Mouse (Mus musculus) erythroblast, embryonic 14.5 days (primary cell): ENCODE results near the gene Ralgapb. TPM values are rescaled to one million over a fixed set of nuclear protein-coding genes. Genes with fewer than 3 reads are reported as not detected.

ENCODE experiments used
- H3K27me3 ChIP-seq: 2 replicates; pipeline ENCODE4 v1.6.1; 2012; ENCODE audit warnings: inconsistent platforms; ENCODE audit not compliant: control insufficient read depth
- H3K36me3 ChIP-seq: 2 replicates; pipeline ENCODE4 v1.6.1; 2012; ENCODE audit warnings: mild to moderate bottlenecking, inconsistent platforms; ENCODE audit not compliant: control insufficient read depth
- H3K4me1 ChIP-seq: 2 replicates; pipeline ENCODE4 v1.6.1; 2012; ENCODE audit warnings: inconsistent platforms; ENCODE audit not compliant: control insufficient read depth
- H3K4me3 ChIP-seq: replicated peaks from 2 replicates; pipeline ENCODE3; 2012; ENCODE audit warnings: moderate library complexity, mild to moderate bottlenecking, inconsistent platforms
- H3K9me3 ChIP-seq: 2 replicates; pipeline ENCODE4 v1.6.1; 2012; ENCODE audit warnings: low read length, inconsistent platforms, mixed read lengths; ENCODE audit not compliant: control insufficient read depth
- GATA1 ChIP-seq: IDR thresholded peaks from 2 replicates; pipeline ENCODE4 v1.6.1; 2012; ENCODE audit warnings: low read length, inconsistent platforms, mixed read lengths
- TAL1 ChIP-seq: IDR thresholded peaks from 3 replicates; pipeline ENCODE4 v1.6.1; 2012; ENCODE audit warnings: low read length, inconsistent platforms, mixed read lengths
- polyA plus RNA-seq: library from polyadenylated mRNA; stranded (reverse); fragments of >175 nt; gene quantifications from 2 replicates; pipeline ENCODE4 v1.2.3, GENCODE M21; 2012

Ralgapb gene
- polyA plus RNA-seq, 1 experiment: 0.34 TPM

DNA sequence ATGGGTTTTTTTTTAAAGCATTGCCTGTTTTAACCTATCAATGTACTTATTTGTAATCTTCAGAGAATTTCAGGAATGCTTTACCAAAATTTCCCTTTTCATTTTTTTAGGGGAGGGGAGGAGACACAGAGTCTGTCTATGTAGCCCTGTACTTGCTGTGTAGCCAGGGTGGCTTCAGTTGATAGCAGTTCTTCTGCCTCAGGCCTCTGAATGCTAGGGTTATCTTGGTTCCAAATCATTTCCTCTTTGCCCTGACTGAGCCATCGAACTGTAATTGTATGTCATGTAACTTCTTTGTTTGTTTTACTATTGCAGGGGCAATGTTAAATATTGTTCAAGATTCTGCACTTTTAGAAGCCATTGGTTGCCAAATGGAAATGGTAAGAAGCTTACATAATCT is 36.2 kb downstream of the Ralgapb start:
- TF ChIP-seq GATA1 (no peak), TAL1 (no peak)
- H3K9me3 ChIP-seq: no peaks in the 10 kb centered on the region
- H3K36me3 ChIP-seq: peaks cover 69% of the 10 kb centered on the region
- no peaks in the 10 kb centered on the region for H3K4me1 ChIP-seq
- no peaks in the 10 kb centered on the region for H3K27me3 ChIP-seq
- H3K4me3 ChIP-seq: no peak overlapping the region

- H3K36me3 ChIP-seq: peaks cover 70% of the 10 kb centered on the region
These were observed 40.2 kb downstream of the Ralgapb start for GRCm38 (mm10) chr2:158449845-158450244.

DNA sequence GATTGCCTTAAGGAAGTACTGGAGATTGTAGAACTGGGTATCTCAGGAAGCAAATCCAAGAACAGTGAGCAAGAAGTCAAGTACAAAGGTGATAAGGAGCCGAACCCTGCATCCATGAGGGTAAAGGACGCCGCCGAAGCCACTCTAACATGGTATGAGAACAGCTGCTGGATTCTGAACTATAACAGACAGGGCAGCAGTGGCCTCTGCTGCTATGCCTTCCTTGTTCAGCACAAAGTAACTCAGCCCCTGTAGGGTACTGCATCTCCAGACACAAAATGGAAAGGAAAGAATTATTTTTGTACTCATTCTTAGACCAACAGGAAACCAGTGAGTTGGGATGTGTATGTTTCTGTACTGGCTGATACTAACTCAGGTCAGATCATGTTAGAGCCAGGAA is 46.8 kb downstream of the Ralgapb start:
- no peaks in the 10 kb centered on the region for H3K4me1 ChIP-seq
- TF ChIP-seq GATA1 (no peak), TAL1 (no peak)
- H3K4me3 ChIP-seq: no peak overlapping the region
- H3K36me3 ChIP-seq: peaks cover 76% of the 10 kb centered on the region
- no peaks in the 10 kb centered on the region for H3K27me3 ChIP-seq
- no peaks in the 10 kb centered on the region for H3K9me3 ChIP-seq

More at GRCm38 (mm10) chr2:158449845-158450244, 40.2 kb downstream of the Ralgapb start:
- H3K4me1 ChIP-seq: no peaks in the 10 kb centered on the region
- TF ChIP-seq TAL1: no peak
- no peak for TF ChIP-seq GATA1
- no peaks in the 10 kb centered on the region for H3K27me3 ChIP-seq
- H3K4me3 ChIP-seq: no peak overlapping the region
- H3K9me3 ChIP-seq: no peaks in the 10 kb centered on the region

DNA sequence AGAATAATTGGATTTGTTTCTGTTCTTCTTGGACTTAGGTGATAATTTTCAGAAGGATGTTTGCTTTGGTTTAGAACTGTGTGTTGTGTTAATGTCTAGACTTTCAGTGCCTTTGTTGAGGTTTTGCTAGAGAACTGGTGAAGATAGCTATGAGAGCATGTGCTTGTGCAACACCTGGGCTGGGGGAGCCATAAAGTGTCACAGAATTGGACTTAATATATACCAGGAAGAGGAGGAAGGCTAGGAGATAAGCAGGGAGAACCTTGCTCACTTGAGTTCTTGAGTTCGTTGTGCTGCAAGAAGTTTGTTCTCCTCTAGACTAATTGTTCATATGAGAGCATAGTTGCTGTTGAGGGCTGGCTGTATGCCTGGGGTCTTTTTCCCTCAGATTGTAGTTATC is 48.0 kb downstream of the Ralgapb start:
- Histone ChIP-seq H3K36me3 (peaks cover 75% of the 10 kb centered on the region), H3K4me1 (no peaks in the 10 kb centered on the region), H3K4me3 (no peak overlapping the region), H3K27me3 (no peaks in the 10 kb centered on the region), H3K9me3 (no peaks in the 10 kb centered on the region)
- TF ChIP-seq TAL1 (no peak), GATA1 (no peak)

DNA sequence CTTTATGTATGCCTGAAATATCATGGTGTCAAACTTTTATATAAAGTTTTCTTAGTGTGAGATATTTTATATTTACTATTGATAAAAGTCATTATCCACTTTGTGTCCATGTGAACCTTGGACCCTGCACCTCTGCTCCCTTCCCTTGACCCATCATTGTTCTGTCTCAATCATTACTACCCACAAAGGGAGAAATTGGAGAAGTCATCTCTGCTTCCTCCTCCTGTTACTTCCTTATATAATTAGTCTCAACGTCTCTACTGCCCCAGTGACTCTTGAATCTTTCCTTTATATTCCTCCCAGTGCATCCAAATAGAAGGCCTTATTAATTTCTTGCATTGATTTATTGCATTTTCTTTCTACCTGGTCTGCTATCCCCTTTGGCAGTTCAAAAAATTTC is 52.8 kb downstream of the Ralgapb start:
- Histone ChIP-seq H3K36me3 (peaks cover 78% of the 10 kb centered on the region), H3K9me3 (no peaks in the 10 kb centered on the region), H3K4me1 (no peaks in the 10 kb centered on the region), H3K27me3 (no peaks in the 10 kb centered on the region), H3K4me3 (no peak overlapping the region)
- TF ChIP-seq GATA1 (no peak), TAL1 (no peak)

DNA sequence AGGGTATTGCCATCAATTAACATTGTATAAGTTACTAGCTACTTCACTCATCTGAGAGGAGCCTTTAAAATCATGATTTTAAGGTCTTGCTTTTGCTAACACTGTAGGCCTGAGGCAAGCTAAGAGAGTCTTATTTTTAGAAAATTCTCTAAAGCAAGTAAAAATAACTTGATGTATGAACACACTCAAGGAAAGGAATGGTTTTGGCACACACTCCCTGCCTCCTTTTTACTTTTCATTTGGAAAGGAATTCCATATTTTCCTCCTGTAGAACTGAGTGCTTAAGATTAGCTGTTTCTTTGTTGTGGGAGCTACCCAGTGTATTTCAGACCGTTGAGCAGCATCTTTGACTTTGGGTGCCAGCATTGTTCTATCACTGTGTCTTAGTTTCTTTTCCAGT is 64.5 kb downstream of the Ralgapb start:
- Histone ChIP-seq H3K4me3 (no peak overlapping the region), H3K4me1 (no peaks in the 10 kb centered on the region), H3K27me3 (no peaks in the 10 kb centered on the region), H3K36me3 (peaks cover 63% of the 10 kb centered on the region), H3K9me3 (no peaks in the 10 kb centered on the region)
- TF ChIP-seq GATA1 (no peak), TAL1 (no peak)

GRCm38 (mm10) chr2:158477640-158478039 is 68.0 kb downstream of the Ralgapb start:
- Histone ChIP-seq H3K9me3 (no peaks in the 10 kb centered on the region), H3K36me3 (peaks cover 76% of the 10 kb centered on the region), H3K27me3 (no peaks in the 10 kb centered on the region), H3K4me3 (no peak overlapping the region), H3K4me1 (no peaks in the 10 kb centered on the region)
- TF ChIP-seq TAL1: no peak
- no peak for TF ChIP-seq GATA1

GRCm38 (mm10) chr2:158498457-158498856 is 88.8 kb downstream of the Ralgapb start:
- Histone ChIP-seq H3K4me3 (no peak overlapping the region), H3K36me3 (peaks cover 57% of the 10 kb centered on the region), H3K9me3 (no peaks in the 10 kb centered on the region), H3K4me1 (no peaks in the 10 kb centered on the region), H3K27me3 (no peaks in the 10 kb centered on the region)
- TF ChIP-seq GATA1 (no peak), TAL1 (no peak)

DNA sequence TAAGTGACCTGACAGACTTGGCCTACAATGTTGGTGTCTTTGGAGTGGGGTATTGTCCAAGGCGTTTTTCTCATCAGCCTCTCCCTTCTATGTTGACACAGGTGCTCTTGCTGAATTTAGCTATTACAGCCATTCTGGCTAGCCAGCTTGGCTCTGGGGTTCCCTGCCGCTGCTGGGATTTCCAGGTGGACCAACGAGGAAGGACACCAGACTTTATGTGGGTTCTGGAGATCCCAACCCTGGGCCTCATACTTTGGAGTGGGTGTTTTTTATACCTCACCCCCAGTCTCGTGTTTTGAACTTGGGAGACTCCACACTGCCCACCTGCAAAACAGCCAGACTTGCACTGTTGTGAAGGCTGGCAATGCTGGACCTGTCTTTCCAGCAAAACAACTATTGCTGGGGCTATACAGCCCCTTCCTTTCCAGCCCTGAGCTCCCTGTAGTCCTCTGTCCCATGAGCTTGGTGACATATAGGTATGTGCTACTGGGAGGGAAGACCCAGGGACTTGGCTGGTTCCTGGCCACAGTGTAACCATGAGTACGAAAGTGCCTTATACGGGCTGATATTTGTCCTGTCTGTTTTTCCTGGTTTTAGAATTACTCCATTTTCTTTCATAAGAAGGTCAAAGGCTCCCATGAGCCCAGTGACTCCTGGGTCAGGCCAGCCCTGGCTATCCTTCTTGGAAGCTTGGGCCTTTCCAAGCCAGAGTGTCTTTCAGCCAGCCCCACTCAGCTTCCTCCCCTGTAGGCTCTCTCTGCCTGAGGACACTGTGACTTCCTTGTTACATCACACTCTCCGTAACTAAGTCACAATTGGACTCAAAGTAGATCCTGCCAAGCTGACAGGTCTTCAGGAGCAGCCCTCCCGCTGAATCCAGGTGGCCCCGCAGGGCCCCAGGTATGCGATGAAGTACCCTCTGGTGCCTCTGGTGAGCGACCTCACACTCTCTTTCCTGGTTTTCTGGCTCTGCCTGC is 92.5 kb downstream of the Ralgapb start, which contains the start of gene Adig:
Gene Adig (plus strand): TSS at position 777 of the 977 bp plus-strand sequence.
- Histone ChIP-seq H3K4me3 (no peak within 1 kb of the TSS), H3K4me1 (no peaks in the 10 kb centered on the region), H3K27me3 (no peaks in the 10 kb centered on the region), H3K36me3 (peaks cover 24% of the 10 kb centered on the region), H3K9me3 (no peaks in the 10 kb centered on the region)
- no peak for TF ChIP-seq TAL1
- no peak for TF ChIP-seq GATA1
